Comparison of ENCODE assay signal across 8 mouse cellular contexts in the genomic region with DNA sequence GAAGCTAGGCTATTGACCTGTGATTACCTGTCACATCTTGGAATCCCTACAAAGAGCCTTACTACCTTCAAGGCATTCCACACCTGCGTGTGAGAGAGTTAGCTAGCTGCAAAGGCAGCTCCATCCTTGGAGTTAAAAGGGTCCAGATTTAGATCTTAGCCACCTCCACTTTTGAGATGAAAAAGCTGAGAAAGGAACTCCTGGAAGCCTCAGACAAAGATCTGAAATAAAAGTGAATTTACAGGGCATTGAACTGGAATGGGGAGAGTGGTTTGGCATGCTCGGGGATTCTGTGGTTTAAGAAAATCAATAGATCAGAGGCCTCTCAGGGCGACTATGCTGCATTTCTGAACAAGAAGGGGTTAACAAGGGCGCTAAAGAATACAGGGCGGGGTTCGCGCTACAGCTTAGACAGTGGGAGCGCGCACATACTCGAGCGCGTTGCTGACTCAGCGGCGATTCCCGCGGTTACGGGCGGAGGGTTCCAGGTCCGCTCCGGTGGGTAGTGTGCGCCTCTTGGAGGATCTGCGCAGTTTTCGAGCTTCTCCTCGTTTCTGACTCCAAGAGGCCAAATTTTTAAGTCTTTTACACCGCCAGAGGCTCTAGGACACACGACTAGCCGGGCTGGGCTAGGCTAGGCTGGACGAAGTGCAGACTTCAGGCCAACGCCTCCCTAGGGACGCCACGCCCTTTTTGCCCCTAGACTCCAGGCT. TPM values are rescaled to one million over a fixed set of nuclear protein-coding genes. Genes with fewer than 3 reads are reported as not detected.
A peak's percentile ranks its signal among the peaks of the same experiment; 100 is the strongest.
DNase-seq lines count a peak whose midpoint lies in the region; ATAC-seq and TF ChIP-seq lines count a peak whose summit lies in the region.

No protein-coding gene starts in this region.

- 0 out of 2 replicates have a peak, but pooled peaks have one; percentile 4 for TF ChIP-seq EP300 in heart, postnatal 0 days (IDR thresholded peaks at IDR 0.05; ENCODE audit: low read depth)

- H3K9me3 ChIP-seq in E14TG2a.4 (ENCODE audit: low read length) = no peaks in the 10 kb centered on the region
- no peaks in the 10 kb centered on the region for H3K9me3 ChIP-seq in forebrain, embryonic 10.5 days
- no peaks in the 10 kb centered on the region for H3K9me3 ChIP-seq in heart, postnatal 0 days (replicated peaks; ENCODE audit: control insufficient read depth, low read length)
- no peaks in the 10 kb centered on the region for H3K9me3 ChIP-seq in neural tube, embryonic 12.5 days

- H3K4me1 ChIP-seq in E14TG2a.4 (replicated peaks; ENCODE audit: low read depth, low read length) = peaks cover 72% of the 10 kb centered on the region
- H3K4me1 ChIP-seq in forebrain, embryonic 10.5 days = peaks cover 87% of the 10 kb centered on the region
- peaks cover 41% of the 10 kb centered on the region for H3K4me1 ChIP-seq in heart, postnatal 0 days (ENCODE audit: control insufficient read depth, insufficient read depth)
- H3K4me1 ChIP-seq in neural tube, embryonic 12.5 days = peaks cover 59% of the 10 kb centered on the region

- peaks cover 91% of the 10 kb centered on the region for H3K27me3 ChIP-seq in E14TG2a.4 (ENCODE audit: insufficient read depth, low read length)
- peaks cover 96% of the 10 kb centered on the region for H3K27me3 ChIP-seq in forebrain, embryonic 10.5 days (ENCODE audit: poor library complexity, severe bottlenecking)
- H3K27me3 ChIP-seq in heart, postnatal 0 days (ENCODE audit: control insufficient read depth, insufficient read depth, low read length) = peaks cover 5% of the 10 kb centered on the region
- H3K27me3 ChIP-seq in neural tube, embryonic 12.5 days (replicated peaks) = peaks cover 71% of the 10 kb centered on the region

- TF ChIP-seq CTCF in E14TG2a.4 (conservative IDR thresholded peaks at IDR 0.05; ENCODE audit: low read length) = no peak
- TF ChIP-seq CTCF in heart, postnatal 0 days (IDR thresholded peaks at IDR 0.05; ENCODE audit: low read depth) = no peak

- ATAC-seq in heart, postnatal 0 days (ENCODE audit: insufficient read depth, low read depth) = peak; percentile 39
- peak; percentile 42 for ATAC-seq in neural tube, embryonic 12.5 days (ENCODE audit: low FRiP score, low read depth)

- peak overlapping the region; percentile 72 for H3K4me2 ChIP-seq in heart, postnatal 0 days (ENCODE audit: low read depth, low read length)
- peak overlapping the region; percentile 86 for H3K4me2 ChIP-seq in neural tube, embryonic 12.5 days (replicated peaks)

- peak overlapping the region; percentile 82 for H3K4me3 ChIP-seq in E14TG2a.4 (replicated peaks; ENCODE audit: low read length)
- peak overlapping the region; percentile 71 for H3K4me3 ChIP-seq in forebrain, embryonic 10.5 days
- peak overlapping the region; percentile 52 for H3K4me3 ChIP-seq in heart, postnatal 0 days (ENCODE audit: low read depth, low read length)
- H3K4me3 ChIP-seq in neural tube, embryonic 12.5 days = peak overlapping the region; percentile 43

- peak; percentile 83 for DNase-seq in adrenal gland, postnatal 14 days
- DNase-seq in forebrain, embryonic 10.5 days (ENCODE audit: extremely low spot score, low spot score) = peak; percentile 78
- DNase-seq in heart, postnatal 0 days (ENCODE audit: low spot score) = peak; percentile 75
- peak; percentile 72 to 81 for DNase-seq in kidney, postnatal 36 days
- DNase-seq in lung, adult 18-20 months = peak; percentile 74 to 77
- DNase-seq in yolk sac, embryonic 10.5 days (ENCODE audit: low spot score) = peak; percentile 87

- peak overlapping the region; percentile 79 for H3K27ac ChIP-seq in forebrain, embryonic 10.5 days
- H3K27ac ChIP-seq in heart, postnatal 0 days (ENCODE audit: low read depth) = peak overlapping the region; percentile 78
- peak overlapping the region; percentile 51; the same call in 1 of the 2 replicates for H3K27ac ChIP-seq in neural tube, embryonic 12.5 days

- peaks cover 7% of the 10 kb centered on the region for H3K36me3 ChIP-seq in E14TG2a.4 (ENCODE audit: insufficient read depth, low read length)
- peaks cover 13% of the 10 kb centered on the region for H3K36me3 ChIP-seq in forebrain, embryonic 10.5 days (replicated peaks)
- H3K36me3 ChIP-seq in heart, postnatal 0 days (replicated peaks; ENCODE audit: control insufficient read depth, insufficient read depth, low read length) = peaks cover 13% of the 10 kb centered on the region
- peaks cover 10% of the 10 kb centered on the region for H3K36me3 ChIP-seq in neural tube, embryonic 12.5 days

- H3K9ac ChIP-seq in heart, postnatal 0 days (replicated peaks; ENCODE audit: low read depth, low read length) = peak overlapping the region; percentile 39; the same call in 1 of the 2 replicates
- 0 out of 2 replicates have a peak overlapping the region, but pooled peaks have one; percentile 33 for H3K9ac ChIP-seq in neural tube, embryonic 12.5 days

- WGBS in forebrain, embryonic 10.5 days = under 1% methylated on average over 31 of the region's 31 CpGs
- WGBS in heart, postnatal 0 days = under 1% methylated on average over 31 of the region's 31 CpGs
- WGBS in neural tube, embryonic 12.5 days = under 1% methylated on average over 31 of the region's 31 CpGs

RNA-seq across cellular contexts. Expression of a gene that starts 0.7 kb away (rescaled TPM):
- total RNA-seq in adrenal gland, postnatal 14 days (2021) = 30.5 and 32.7 TPM in 2 replicates
- 3.5 and 4.8 TPM in 2 replicates for polyA plus RNA-seq in forebrain, embryonic 10.5 days (2016; fragmentation: Nextera tagmentation; extraction: Ambion mirVana)
- 22.0 and 23.2 TPM in 2 replicates for total RNA-seq in heart, postnatal 0 days (2014; rRNA removed; ENCODE audit: low replicate concordance)
- 9.5 and 10.6 TPM in 2 replicates for polyA plus RNA-seq in heart, postnatal 0 days (2015; fragmentation: Nextera tagmentation; extraction: Ambion mirVana)
- 16.1 and 17.1 TPM in 2 replicates for polyA plus RNA-seq in neural tube, embryonic 12.5 days (2016; fragmentation: Nextera tagmentation; extraction: Ambion mirVana)

RNA-seq across cellular contexts. Expression of a gene that starts 1.6 kb away (rescaled TPM):
- 10.9 and 13.5 TPM in 2 replicates for total RNA-seq in adrenal gland, postnatal 14 days (2021)
- polyA plus RNA-seq in forebrain, embryonic 10.5 days (2016; fragmentation: Nextera tagmentation; extraction: Ambion mirVana) = 0.12 and 0.16 TPM in 2 replicates
- 0.54 and 1.4 TPM in 2 replicates for total RNA-seq in heart, postnatal 0 days (2014; rRNA removed; ENCODE audit: low replicate concordance)
- polyA plus RNA-seq in heart, postnatal 0 days (2015; fragmentation: Nextera tagmentation; extraction: Ambion mirVana) = 0.20 and 0.21 TPM in 2 replicates
- 1.7 and 2.2 TPM in 2 replicates for polyA plus RNA-seq in neural tube, embryonic 12.5 days (2016; fragmentation: Nextera tagmentation; extraction: Ambion mirVana)

RNA-seq across cellular contexts. Expression of a gene that starts 3.4 kb away (rescaled TPM):
- total RNA-seq in adrenal gland, postnatal 14 days (2021) = 1.4 and 1.5 TPM in 2 replicates
- polyA plus RNA-seq in forebrain, embryonic 10.5 days (2016; fragmentation: Nextera tagmentation; extraction: Ambion mirVana) = not detected in 2 replicates
- total RNA-seq in heart, postnatal 0 days (2014; rRNA removed; ENCODE audit: low replicate concordance) = 0.19 TPM in 1 of 2 replicates, not detected in the other
- 0.31 and 0.52 TPM in 2 replicates for polyA plus RNA-seq in heart, postnatal 0 days (2015; fragmentation: Nextera tagmentation; extraction: Ambion mirVana)
- polyA plus RNA-seq in neural tube, embryonic 12.5 days (2016; fragmentation: Nextera tagmentation; extraction: Ambion mirVana) = 0.29 and 0.37 TPM in 2 replicates

RNA-seq across cellular contexts. Expression of a gene that starts 16.2 kb away (rescaled TPM):
- 7.2 and 7.9 TPM in 2 replicates for total RNA-seq in adrenal gland, postnatal 14 days (2021)
- 2.3 and 2.7 TPM in 2 replicates for polyA plus RNA-seq in forebrain, embryonic 10.5 days (2016; fragmentation: Nextera tagmentation; extraction: Ambion mirVana)
- total RNA-seq in heart, postnatal 0 days (2014; rRNA removed; ENCODE audit: low replicate concordance) = 0.08 TPM in 1 of 2 replicates, not detected in the other
- 1.8 and 2.1 TPM in 2 replicates for polyA plus RNA-seq in heart, postnatal 0 days (2015; fragmentation: Nextera tagmentation; extraction: Ambion mirVana)
- polyA plus RNA-seq in neural tube, embryonic 12.5 days (2016; fragmentation: Nextera tagmentation; extraction: Ambion mirVana) = 13.4 and 15.1 TPM in 2 replicates

RNA-seq across cellular contexts. Expression of a gene that starts 52.1 kb away (rescaled TPM):
- 45.9 and 48.6 TPM in 2 replicates for total RNA-seq in adrenal gland, postnatal 14 days (2021)
- 143 and 145 TPM in 2 replicates for polyA plus RNA-seq in forebrain, embryonic 10.5 days (2016; fragmentation: Nextera tagmentation; extraction: Ambion mirVana)
- total RNA-seq in heart, postnatal 0 days (2014; rRNA removed; ENCODE audit: low replicate concordance) = 47.4 and 54.8 TPM in 2 replicates
- polyA plus RNA-seq in heart, postnatal 0 days (2015; fragmentation: Nextera tagmentation; extraction: Ambion mirVana) = 38.7 and 39.4 TPM in 2 replicates
- 87.5 and 93.5 TPM in 2 replicates for polyA plus RNA-seq in neural tube, embryonic 12.5 days (2016; fragmentation: Nextera tagmentation; extraction: Ambion mirVana)

Comparison
In these comparisons a context has a peak if more than half of its experiments do, and no peak if none do; other contexts are left out.
1. Peak in every context shown above with its lines: DNase-seq, ATAC-seq, H3K4me3 ChIP-seq and H3K27ac ChIP-seq.